Mouse (Mus musculus) heart, adult 9 months (tissue): ENCODE measurements around the gene Socs7.

ENCODE experiments used
- DNase-seq, 2 experiments: peaks; one replicate each; pipeline ENCODE4 v3.0.0; 2022; ENCODE audit warnings: low spot score in 2 of 2

The Socs7 gene

GRCm38 (mm10) chr11:97343175-97343574 lies 19.2 kb upstream of the Socs7 start:
- DNase-seq, result no peak

GRCm38 (mm10) chr11:97343619-97344018 lies 18.7 kb upstream of the Socs7 start:
- no peak for DNase-seq

DNA sequence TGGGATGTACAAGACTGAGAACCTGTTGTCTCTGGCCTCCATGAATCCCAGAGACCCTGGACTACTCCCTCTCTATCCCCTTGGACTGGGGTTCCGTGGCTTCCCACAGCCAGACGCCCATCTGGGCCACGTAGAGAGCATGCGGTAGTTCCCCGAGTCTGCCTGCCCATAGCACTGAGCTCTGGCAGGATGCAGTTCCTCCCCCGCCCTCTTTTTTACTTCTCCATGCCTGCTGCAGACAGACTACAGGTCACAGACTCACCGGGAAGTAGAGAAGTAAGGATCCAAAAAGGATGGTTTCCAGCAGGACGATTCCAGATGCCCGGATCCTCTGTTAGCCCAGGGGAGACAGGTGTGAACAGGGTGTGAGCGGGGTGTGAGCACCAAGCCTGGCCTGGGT lies 16.9 kb upstream of the Socs7 start:
- no peak for DNase-seq

GRCm38 (mm10) chr11:97346383-97346782 lies 16.0 kb upstream of the Socs7 start:
- DNase-seq, result no peak

- no peak for DNase-seq
These were observed 15.1 kb upstream of the Socs7 start for GRCm38 (mm10) chr11:97347291-97347690.

DNA sequence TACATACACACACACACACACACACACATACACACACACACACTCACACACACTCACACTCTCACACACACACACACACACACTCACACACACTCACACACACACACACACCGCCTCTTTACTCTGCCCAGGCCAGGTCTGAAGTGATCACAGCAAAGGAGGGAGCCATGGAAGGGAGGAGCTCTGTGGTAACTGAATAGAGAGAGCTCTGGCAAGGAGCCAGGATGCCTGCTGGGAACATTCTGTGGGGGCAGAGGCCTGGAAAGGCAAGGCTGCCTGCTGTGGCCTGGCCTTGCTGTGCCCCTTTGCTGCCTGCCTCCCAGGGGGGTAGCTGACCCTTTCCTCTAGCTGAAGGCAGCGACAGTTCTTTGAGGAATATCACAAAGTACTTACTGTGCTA lies 12.3 kb upstream of the Socs7 start:
- DNase-seq, result peak in 1 of 2 experiments; percentile 43

DNA sequence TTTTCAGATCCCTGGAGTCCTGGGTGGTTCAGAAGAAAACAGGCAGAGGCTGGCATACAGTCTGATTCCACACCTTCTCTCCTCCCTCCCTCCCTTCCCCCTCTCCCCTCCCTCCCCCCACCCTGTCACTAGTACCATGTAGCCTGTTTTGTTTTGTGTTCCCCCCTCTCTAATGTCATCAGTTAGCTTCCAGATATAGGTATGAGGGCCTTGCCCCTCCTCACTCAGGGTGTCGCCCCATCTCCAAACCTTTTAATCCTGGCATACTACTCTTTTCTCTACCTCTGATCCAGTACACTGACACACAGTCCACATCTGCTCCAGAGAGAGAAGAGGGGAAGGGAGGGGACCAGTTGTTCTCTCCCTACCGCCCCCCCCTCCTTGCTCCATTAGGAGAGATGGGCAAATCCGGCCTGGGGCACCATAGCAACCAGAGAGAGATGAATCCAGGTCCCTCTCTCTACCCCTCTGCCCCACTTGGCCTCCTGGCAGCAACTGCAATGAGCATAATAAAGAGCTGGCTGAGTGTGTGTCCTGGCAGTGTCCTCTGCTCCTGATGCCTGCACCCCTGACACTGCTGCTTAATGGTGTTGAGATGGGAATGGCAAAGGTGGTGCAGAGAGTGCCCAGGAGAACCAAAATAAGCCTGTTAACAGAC lies 10.2 kb upstream of the Socs7 start, which contains the start of gene Gpr179:
Gpr179 (minus strand) TSS at position 51 of the 658 bp plus-strand sequence.
- no peak for DNase-seq

DNA sequence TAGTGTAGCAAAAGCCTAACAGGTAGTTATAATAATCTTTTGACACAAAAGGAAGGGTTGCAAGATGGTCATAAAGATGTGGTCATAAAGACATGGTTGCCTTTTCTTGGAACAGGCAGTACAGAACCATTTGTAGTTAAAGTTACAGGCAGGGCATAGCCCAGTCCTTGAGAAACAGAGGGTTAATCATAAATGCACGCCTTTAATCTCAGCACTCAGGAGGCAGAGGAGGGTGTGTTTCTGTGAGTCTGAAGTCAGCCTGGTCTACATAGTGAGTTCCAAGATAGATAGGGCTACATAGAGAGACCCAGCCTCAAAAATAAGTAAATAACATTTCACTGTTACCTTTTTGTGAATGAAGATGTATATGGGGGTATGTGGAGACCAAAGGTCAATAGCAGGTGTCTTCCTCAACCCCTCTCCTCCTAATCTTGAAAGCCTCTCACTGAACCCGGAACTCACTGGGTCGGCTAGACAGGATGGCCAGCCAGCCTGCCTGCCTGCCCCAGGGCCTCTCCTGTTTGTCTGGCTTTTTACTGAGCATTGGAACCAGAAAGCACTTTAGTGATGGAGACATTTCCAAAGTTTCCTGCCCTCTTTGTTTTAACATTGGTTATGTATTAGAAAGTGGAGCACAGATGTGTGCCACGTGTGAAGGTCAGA lies 9.3 kb upstream of the Socs7 start:
- no peak for DNase-seq

DNA sequence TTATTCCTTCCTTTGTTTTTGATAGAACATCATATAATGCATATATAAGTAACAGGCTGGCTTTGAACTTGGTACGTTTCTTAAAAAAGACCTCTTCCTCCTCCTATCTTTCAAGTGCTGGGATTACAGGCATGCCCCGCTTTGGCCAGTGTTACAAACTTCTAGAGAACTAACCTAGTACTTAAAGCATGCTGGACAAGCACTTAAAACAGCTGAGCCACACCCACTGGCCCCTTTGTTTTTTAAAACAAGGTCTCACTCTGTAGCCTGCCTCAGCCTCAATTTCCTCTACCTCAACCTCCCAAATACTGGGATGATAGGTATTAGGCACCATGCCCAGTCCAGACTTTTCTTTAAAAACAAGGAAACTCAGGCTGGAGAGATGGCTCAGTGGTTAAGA lies 7.7 kb upstream of the Socs7 start:
- DNase-seq, result no peak

GRCm38 (mm10) chr11:97355247-97355646 lies 7.1 kb upstream of the Socs7 start:
- no peak for DNase-seq

DNA sequence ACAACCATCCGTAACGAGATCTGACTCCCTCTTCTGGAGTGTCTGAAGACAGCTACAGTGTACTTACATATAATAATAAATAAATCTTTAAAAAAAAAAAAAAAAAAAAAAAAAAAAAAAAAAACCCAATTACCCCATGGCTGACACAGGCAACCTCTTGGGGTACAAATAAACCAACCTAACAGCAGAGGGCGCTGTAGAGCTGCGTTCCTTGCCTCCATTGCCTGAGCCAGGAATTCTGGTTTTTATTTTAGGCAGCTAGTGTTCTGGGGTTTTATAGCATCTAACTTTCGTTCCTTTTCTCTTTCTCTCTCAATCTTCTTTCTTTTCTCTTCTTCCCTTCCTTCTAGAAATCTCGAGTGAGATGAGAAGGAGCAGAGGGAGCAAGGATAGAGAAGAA lies 4.7 kb upstream of the Socs7 start:
- peak; percentile 44 to 74 for DNase-seq

DNA sequence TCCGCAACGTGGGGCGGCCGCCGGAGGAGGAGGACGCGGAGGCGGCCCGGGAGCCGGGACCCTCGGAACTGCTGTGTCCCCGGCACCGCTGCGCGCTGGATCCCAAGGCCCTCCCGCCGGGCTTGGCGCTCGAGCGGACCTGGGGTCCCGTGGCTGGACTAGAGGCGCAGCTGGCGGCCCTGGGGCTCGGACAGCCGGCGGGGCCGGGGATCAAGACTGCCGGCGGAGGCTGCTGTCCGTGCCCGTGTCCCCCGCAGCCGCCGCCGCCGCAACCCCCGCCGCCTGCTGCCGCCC lies 245 bp downstream of the Socs7 start:
- peak; percentile 19 to 47 for DNase-seq

- DNase-seq, result peak; percentile 33 to 41
These were observed 742 bp downstream of the Socs7 start for GRCm38 (mm10) chr11:97362943-97363643.

DNA sequence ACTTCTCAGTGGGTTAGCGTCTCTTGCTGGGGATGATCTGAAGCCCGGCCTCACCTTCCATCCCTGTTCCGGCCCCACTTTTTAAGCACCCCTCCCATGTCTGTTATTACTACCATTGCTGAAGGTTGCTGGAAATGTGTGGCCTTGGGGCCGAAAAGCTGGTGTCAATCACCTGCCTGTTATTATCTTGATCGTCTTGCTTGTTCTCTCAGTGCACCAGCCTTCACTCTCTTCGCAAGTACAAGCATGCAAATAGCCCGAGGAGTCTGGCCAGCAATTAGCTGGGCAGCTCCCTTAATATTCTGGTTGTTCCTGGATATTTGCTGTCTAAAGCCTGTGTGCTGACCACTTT lies 1.3 kb downstream of the Socs7 start:
- DNase-seq, result no peak

DNA sequence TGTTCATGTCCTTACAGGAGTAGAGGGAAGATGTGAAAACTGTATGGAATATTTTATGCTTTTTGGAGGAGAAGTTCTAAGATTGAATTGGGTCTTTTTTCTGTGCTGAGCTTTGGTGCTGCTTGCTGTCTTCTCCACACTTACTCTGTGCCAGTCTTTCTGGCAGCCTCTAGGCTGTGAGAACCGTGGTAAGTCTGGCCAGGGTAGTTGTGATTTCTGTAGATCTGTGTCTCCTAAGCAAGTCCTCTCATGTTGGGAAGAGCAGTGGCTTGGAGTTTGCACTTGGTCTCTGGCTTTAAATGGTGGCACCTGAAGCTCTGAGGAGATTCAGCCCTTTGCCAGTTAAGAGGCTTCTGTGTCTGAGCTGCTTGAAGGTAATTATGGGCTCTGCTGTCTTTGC lies 3.2 kb downstream of the Socs7 start:
- DNase-seq, result no peak

GRCm38 (mm10) chr11:97368501-97368900 lies 6.2 kb downstream of the Socs7 start:
- DNase-seq, result no peak

GRCm38 (mm10) chr11:97370329-97371091 lies 8.2 kb downstream of the Socs7 start:
- no peak for DNase-seq

DNA sequence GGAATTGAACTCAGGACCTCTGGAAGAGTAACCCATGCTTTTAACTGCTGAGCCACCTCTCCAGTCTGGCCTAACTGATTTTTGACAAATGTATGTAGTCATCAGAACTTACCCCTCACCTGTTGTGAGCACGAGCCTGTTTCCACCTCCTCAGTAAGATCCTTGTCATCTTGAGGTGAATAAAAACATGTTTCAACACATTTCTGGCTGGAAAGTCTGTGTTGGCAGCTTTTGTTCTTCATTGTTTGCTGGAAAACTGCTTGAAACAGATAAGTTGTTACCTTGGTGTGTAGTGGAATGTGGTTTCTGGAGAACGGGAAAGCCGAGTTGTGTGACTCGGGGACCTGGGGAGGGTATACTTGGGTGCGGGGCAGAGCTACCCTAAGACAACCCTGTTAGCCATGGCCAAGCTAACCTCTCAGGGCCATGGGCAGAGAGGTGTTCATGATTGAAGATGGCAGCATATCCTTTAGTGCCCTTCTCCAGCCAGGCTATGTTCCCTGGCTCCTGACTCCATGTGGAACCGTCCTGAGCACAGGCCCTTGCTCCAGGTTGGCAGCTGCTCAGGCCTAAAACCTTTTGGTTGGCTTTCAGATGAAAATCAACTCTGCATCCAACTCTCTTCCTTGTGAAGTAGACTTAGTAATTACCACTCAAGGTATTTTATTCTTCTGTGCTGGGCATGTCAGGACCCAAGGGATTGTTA lies 10.0 kb downstream of the Socs7 start:
- DNase-seq, result no peak

- DNase-seq, result no peak
These were observed 11.1 kb downstream of the Socs7 start for GRCm38 (mm10) chr11:97373402-97373801.

DNA sequence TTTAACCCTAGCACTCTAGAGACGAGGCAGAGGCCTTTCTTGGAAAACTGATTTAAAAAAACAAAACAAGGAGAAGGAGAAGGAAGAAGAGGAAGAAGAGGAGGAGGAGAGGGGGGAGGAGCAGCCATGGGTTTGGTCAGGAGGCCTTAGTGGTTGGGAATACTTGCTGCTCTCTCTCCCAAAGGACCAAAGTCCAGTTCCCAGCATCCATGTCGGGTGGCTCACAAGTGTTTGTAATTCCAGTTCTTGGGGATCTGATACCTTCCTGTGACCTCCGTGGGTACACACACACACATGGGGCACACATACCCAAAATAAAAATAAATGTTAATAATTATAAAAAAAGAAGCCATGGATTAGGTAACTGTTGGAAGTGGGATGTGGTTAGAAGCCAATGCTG lies 17.7 kb downstream of the Socs7 start:
- DNase-seq, result no peak

DNA sequence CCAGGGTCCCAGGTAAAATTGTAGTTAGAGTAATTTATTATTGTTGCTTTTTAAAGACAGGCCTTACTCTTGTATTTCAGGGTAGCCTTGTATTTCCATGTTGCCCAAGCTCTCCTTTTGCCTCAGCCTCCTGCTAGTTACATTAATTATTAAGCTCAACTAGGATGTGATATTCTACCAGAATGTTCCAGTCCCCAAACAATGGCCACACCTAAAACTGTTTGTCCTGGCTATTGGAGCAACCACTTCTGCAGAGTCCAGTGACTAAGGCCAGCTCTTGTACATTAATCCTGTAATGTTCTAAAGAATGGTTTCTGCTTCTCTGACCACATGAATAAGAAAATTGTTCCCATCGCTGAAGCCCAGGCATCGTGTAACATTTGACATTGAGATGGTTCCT lies 20.7 kb downstream of the Socs7 start:
- DNase-seq, result no peak

GRCm38 (mm10) chr11:97383764-97384163 lies 21.4 kb downstream of the Socs7 start:
- DNase-seq, result no peak
